Mouse (Mus musculus): Measurements from ENCODE around the gene Kank3. TPM values are rescaled to one million over a fixed set of nuclear protein-coding genes. Genes with fewer than 3 reads are reported as not detected.
A peak's percentile ranks its signal among the peaks of the same experiment; 100 is the strongest.
"Not testable (repeated sequence)": the region's sequence is repeated elsewhere in the genome, so short reads cannot be mapped to it uniquely, and the experiment has no call there.

Kank3 gene
- polyA plus RNA-seq, 1 experiment: 52.1 TPM

DNA sequence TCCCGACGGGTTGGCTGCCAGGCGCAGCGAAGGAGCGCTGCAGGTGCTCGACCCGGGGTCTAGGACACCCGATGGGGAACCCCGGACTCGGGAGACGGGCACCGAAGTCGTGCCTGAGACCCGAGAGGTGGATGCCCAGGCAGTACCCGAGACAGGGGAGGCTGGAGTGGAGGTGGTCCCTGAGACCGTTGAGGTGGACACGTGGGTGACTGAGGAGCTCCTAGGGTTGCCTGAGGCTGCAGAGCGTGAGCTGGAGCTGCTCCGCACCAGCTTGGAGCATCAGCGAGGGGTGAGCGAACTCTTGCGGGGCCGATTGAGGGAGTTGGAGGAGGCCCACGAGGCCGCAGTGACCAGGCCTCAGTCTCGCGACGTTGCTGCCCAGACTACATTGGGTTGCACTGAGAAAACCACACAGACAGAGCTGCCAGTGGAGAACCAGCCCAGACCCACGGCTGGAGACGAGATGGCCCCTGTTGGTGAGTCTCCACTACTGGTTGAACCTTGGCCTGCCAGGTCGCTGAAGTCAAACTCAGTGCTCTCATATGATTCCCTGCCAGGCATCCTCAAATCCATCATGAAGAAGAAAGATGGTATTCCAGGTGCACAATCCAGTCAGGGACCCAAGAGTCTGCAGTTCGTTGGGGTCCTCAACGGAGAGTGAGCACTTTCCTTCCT is 7.8 kb downstream of the Kank3 start:
- Histone ChIP-seq H3K27me3 (ENCODE audit: control insufficient read depth, insufficient read depth, low read length) (no peaks in the 10 kb centered on the region), H3K4me1 (ENCODE audit: control insufficient read depth, insufficient read depth, low read length) (peaks cover 8% of the 10 kb centered on the region; the same call in 1 of the 2 replicates), H3K27ac (ENCODE audit: insufficient read depth, low read length) (peak overlapping the region; percentile 78), H3K4me3 (replicated peaks; ENCODE audit: insufficient read depth, low read depth, low read length) (peak overlapping the region; percentile 81)
- DNase-seq: no peak
- WGBS: 8% methylated on average over 33 of the region's 33 CpGs
- TF ChIP-seq CTCF (IDR thresholded peaks at IDR 0.05; ENCODE audit: borderline replicate concordance, insufficient read depth, low read depth, low read length) (no peak), POLR2A (IDR thresholded peaks at IDR 0.05; ENCODE audit: borderline replicate concordance, insufficient read depth, low read length) (no peak)

- Histone ChIP-seq H3K4me1 (ENCODE audit: control insufficient read depth, insufficient read depth, low read length) (peaks cover 8% of the 10 kb centered on the region; the same call in 1 of the 2 replicates), H3K27ac (ENCODE audit: insufficient read depth, low read length) (no peak overlapping the region), H3K27me3 (ENCODE audit: control insufficient read depth, insufficient read depth, low read length) (no peaks in the 10 kb centered on the region), H3K4me3 (replicated peaks; ENCODE audit: insufficient read depth, low read depth, low read length) (no peak overlapping the region)
- no peak for TF ChIP-seq CTCF (IDR thresholded peaks at IDR 0.05; ENCODE audit: borderline replicate concordance, insufficient read depth, low read depth, low read length)
- no peak for TF ChIP-seq POLR2A (IDR thresholded peaks at IDR 0.05; ENCODE audit: borderline replicate concordance, insufficient read depth, low read length)
- DNase-seq: no peak
- 77% methylated on average over 1 of the region's 1 CpGs for WGBS
Observed at GRCm38 (mm10) chr17:33822436-33822959, 12.2 kb downstream of the Kank3 start.

DNA sequence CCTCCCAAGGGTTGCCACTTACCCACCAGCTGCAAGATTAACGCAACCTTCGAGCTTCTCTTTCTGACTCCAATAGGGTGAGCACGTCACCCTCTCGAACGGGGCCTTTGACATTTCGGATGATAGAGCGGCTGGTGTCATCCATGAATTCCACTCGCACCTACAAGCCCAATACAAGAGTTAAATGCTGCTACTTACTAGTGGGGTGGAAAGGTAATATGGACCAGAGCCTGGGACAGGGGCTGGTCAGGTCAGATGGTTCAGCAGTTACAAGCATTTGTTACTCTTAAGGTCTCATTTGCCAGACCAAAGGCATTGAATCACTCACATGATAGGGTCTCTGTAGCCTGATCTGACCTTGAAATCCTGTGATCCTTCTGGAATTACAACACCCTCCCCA is 12.9 kb downstream of the Kank3 start:
- DNase-seq; H3K4me1 ChIP-seq (ENCODE audit: control insufficient read depth, insufficient read depth, low read length); H3K27ac ChIP-seq (ENCODE audit: insufficient read depth, low read length); H3K27me3 ChIP-seq (ENCODE audit: control insufficient read depth, insufficient read depth, low read length): not testable (repeated sequence)
- WGBS: 75% methylated on average over 8 of the region's 8 CpGs
- H3K4me3 ChIP-seq (replicated peaks; ENCODE audit: insufficient read depth, low read depth, low read length): peak overlapping the region; percentile 97

DNA sequence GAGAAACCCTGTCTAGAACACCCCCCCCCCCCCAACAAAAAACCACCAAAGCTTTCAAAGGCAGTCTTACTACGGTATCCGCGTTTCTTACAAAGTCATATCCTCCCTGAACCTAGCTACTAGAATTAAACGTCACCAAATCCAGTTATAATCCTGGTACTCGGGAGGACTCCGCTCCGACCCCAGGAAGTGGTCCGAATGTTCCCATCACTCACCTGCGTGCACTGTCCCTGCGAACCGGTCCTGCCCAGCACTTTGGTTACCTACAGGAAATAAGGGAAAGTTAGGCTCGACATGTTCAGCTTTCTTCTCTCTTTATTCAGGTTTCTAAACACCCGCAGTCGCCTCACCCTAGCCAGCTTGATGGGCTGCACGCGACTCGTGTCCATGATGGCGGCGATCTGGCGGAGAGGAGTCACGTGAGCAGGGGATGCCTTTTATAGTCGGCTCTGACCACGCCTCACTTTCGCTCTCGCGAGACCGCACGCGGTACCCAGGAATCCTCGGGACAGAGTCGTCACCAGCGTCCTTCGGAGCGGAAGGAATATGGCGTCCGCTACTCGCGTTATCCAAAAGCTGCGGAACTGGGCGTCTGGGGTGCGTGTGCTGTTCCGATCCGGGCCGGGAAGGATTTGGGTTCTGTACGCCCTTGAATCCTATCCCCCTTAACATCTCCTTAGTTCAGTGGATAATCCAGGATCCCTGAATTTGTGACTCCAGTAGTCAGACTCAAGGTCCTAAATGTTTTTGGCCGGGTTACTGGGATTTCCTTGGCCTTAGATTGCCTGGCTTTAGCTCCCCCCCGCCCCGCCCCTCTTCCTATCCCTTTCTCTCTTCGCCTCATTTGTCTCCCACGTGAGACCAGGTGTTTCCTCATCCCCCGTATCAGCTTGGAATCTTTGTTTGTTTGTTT is 14.0 kb downstream of the Kank3 start, which contains the start of the genes Rps28 and Ndufa7:
Gene Rps28, minus strand, starts transcription at position 479 of the 913 bp plus-strand sequence.
Gene Ndufa7, plus strand, starts transcription at position 489 of the 913 bp plus-strand sequence.
- Histone ChIP-seq H3K4me3 (replicated peaks; ENCODE audit: insufficient read depth, low read depth, low read length) (peak within 1 kb of the TSS; percentile 97), H3K27me3 (ENCODE audit: control insufficient read depth, insufficient read depth, low read length) (no peaks in the 10 kb centered on the region), H3K27ac (ENCODE audit: insufficient read depth, low read length) (peak within 1 kb of the TSS; percentile 31; the same call in 1 of the 2 replicates), H3K4me1 (ENCODE audit: control insufficient read depth, insufficient read depth, low read length) (peaks cover 8% of the 10 kb centered on the region; the same call in 1 of the 2 replicates)
- DNase-seq: peak; percentile 97 to 98
- TF ChIP-seq CTCF (IDR thresholded peaks at IDR 0.05; ENCODE audit: borderline replicate concordance, insufficient read depth, low read depth, low read length) (no peak), POLR2A (IDR thresholded peaks at IDR 0.05; ENCODE audit: borderline replicate concordance, insufficient read depth, low read length) (peak; percentile 97)
- WGBS: under 1% methylated on average over 51 of the region's 51 CpGs

DNA sequence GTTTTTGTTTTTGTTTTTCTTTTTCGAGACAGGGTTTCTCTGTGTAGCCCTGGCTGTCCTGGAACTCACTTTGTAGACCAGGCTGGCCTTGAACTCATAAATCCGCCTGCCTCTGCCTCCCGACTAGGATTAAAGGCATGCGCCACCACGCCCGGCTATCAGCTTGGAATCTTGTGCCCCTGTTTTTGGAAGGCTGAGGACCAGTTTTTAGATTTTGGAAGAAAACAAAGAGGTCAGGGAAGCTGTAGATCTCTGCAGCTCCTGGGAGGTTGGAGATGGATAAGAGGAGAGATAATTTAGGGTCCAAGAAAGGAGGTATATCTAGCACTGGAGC is 14.6 kb downstream of the Kank3 start:
- not testable (repeated sequence) for H3K27ac ChIP-seq (ENCODE audit: insufficient read depth, low read length); H3K27me3 ChIP-seq (ENCODE audit: control insufficient read depth, insufficient read depth, low read length); DNase-seq
- Histone ChIP-seq H3K4me1 (ENCODE audit: control insufficient read depth, insufficient read depth, low read length) (peaks cover 13% of the 10 kb centered on the region), H3K4me3 (replicated peaks; ENCODE audit: insufficient read depth, low read depth, low read length) (peak overlapping the region; percentile 97)
- WGBS: 5% methylated on average over 6 of the region's 6 CpGs

DNA sequence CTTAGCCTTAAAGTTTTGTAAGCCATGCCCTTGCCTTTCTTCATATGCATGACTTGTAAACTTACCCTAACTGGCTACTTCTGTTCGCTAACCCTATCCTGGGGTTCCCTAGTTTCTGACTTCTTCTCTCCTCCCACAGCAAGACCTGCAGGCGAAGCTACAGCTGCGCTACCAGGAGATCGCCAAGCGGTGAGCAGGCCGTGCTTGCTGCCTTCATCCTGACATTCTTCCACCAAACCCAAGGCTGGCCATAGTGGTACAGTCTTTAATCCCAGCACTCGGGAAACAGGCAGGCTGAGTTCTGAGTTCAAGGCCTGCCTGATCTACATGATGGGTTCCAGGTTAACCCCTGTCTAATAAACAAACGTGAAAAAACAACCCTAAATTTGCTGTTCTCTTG is 15.1 kb downstream of the Kank3 start:
- Histone ChIP-seq H3K27ac (ENCODE audit: insufficient read depth, low read length) (no peak overlapping the region), H3K4me3 (replicated peaks; ENCODE audit: insufficient read depth, low read depth, low read length) (peak overlapping the region; percentile 30), H3K4me1 (ENCODE audit: control insufficient read depth, insufficient read depth, low read length) (peaks cover 13% of the 10 kb centered on the region), H3K27me3 (ENCODE audit: control insufficient read depth, insufficient read depth, low read length) (no peaks in the 10 kb centered on the region)
- no peak for DNase-seq
- 76% methylated on average over 8 of the region's 8 CpGs for WGBS
- TF ChIP-seq CTCF (IDR thresholded peaks at IDR 0.05; ENCODE audit: borderline replicate concordance, insufficient read depth, low read depth, low read length): no peak
- TF ChIP-seq POLR2A (IDR thresholded peaks at IDR 0.05; ENCODE audit: borderline replicate concordance, insufficient read depth, low read length): no peak

DNA sequence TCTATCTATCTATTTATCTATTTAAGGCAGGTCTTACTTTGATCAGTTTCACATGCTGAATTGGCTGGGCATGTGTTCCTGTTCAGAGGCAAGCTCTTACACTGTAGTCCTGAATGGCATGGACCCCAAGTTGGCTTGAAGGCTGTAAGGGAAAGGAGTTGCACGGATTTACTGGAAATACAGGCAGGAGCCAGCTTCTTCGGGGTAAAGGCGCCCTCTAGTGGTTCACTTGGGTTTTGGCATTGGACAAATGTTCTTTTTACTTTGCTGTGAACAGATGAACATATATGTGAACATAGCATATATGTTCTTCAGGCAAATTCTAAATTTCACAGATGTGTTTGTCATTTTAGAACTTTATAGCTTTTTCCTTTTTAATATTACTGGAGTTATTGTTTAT is 16.5 kb downstream of the Kank3 start:
- H3K4me1 ChIP-seq (ENCODE audit: control insufficient read depth, insufficient read depth, low read length): peaks cover 13% of the 10 kb centered on the region

More for the DNA sequence above, 16.5 kb downstream of the Kank3 start:
- WGBS: 0% methylated on average over 3 of the region's 3 CpGs
- Histone ChIP-seq H3K27ac (ENCODE audit: insufficient read depth, low read length) (no peak overlapping the region), H3K27me3 (ENCODE audit: control insufficient read depth, insufficient read depth, low read length) (no peaks in the 10 kb centered on the region), H3K4me3 (replicated peaks; ENCODE audit: insufficient read depth, low read depth, low read length) (no peak overlapping the region)
- no peak for TF ChIP-seq POLR2A (IDR thresholded peaks at IDR 0.05; ENCODE audit: borderline replicate concordance, insufficient read depth, low read length)
- peak; percentile 79 for TF ChIP-seq CTCF (IDR thresholded peaks at IDR 0.05; ENCODE audit: borderline replicate concordance, insufficient read depth, low read depth, low read length)
- DNase-seq: peak; percentile 74 to 77
